Mouse (Mus musculus): ENCODE measurements around the gene Rapgef4. TPM values are rescaled to one million over a fixed set of nuclear protein-coding genes. Genes with fewer than 3 reads are reported as not detected.

Gene Rapgef4
- polyA plus RNA-seq, 1 experiment from 2014 or later, result 4.8 TPM

DNA sequence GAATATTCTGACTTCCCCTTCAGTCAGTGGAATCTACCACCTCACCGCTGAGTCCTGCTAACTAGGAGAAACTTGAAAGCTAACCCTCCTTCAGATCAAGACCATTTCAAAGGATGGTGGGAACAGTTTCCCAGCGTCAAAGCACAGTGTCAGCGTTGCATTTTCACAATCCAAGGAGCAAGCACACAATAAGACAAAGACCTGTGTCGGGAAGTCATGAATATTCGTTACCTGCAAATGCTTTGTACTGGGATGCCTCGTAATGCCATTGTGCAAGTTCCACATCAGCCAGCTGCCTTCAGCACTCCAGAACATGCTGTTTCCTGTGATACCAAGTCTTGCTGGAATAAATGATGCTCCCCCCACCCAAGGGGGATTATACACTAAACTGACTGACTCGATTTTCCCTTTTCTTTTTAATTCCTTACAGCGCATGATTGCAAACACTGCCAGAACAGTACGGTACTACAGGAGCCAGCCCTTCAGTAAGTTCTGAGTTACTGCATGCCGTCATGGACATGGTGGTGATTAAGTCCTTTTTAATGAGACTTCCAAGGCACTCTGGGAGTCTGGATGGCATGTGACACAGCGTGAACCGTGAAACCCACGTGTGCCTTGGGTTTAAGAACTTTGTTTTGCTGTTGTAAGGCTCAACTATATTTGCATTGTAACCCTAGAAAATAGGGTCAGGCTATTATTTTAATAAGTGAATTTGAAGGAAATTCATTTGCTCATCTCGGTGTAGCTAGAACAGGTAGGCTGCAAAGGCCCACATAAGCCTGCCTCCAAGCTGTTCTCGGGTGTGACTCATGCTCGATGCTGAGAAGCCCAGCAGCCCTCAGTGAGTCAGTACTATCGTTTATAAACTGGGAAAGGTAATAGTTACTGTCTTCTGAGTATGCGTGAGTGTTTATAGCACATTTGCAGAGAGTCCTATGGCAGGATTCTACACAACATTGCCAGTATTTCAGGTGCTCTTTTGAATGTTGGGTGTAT lies 271.8 kb downstream of the Rapgef4 start:
- H3K4me2 ChIP-seq (replicated peaks), result no peak overlapping the region
- H3K4me3 ChIP-seq, result no peak overlapping the region
- 51% methylated on average over 18 of the region's 18 CpGs for WGBS
- 0 out of 2 replicates have a peak, but pooled peaks have one; percentile 16 for ATAC-seq (ENCODE audit: low FRiP score, low read depth)
- no peak overlapping the region for H3K9ac ChIP-seq (replicated peaks)
- peaks cover 35% of the 10 kb centered on the region for H3K4me1 ChIP-seq
- H3K27me3 ChIP-seq, result peaks cover 9% of the 10 kb centered on the region; the same call in 1 of the 2 replicates
- H3K27ac ChIP-seq (replicated peaks), result no peak overlapping the region
- H3K9me3 ChIP-seq, result no peaks in the 10 kb centered on the region
- H3K36me3 ChIP-seq, result no peaks in the 10 kb centered on the region

DNA sequence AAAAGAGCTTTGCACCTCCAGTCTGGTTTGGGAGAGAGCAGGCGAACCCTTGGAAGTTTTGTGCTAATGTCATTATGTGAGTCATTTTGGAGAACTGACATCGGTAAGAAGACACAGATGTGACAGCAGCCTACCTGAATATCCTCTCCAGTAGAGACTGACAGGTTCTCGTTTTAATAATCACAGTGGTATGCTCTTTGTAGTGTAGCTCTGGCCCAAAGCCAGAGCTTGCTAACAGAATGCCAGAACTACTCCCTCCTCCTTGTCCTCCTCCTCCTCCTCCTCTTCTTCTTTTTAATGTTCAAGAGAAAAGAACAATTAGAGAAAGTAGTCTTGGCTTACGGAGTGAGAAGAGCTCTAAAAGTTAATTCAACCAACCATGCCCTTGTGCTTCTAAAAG lies 272.8 kb downstream of the Rapgef4 start:
- Histone ChIP-seq H3K27ac (replicated peaks) (no peak overlapping the region), H3K4me3 (no peak overlapping the region), H3K9me3 (no peaks in the 10 kb centered on the region), H3K4me1 (peaks cover 35% of the 10 kb centered on the region), H3K27me3 (peaks cover 9% of the 10 kb centered on the region; the same call in 1 of the 2 replicates), H3K36me3 (no peaks in the 10 kb centered on the region), H3K4me2 (replicated peaks) (no peak overlapping the region), H3K9ac (replicated peaks) (no peak overlapping the region)
- ATAC-seq (ENCODE audit: low FRiP score, low read depth), result no peak
- WGBS, result 74% methylated on average over 4 of the region's 4 CpGs

DNA sequence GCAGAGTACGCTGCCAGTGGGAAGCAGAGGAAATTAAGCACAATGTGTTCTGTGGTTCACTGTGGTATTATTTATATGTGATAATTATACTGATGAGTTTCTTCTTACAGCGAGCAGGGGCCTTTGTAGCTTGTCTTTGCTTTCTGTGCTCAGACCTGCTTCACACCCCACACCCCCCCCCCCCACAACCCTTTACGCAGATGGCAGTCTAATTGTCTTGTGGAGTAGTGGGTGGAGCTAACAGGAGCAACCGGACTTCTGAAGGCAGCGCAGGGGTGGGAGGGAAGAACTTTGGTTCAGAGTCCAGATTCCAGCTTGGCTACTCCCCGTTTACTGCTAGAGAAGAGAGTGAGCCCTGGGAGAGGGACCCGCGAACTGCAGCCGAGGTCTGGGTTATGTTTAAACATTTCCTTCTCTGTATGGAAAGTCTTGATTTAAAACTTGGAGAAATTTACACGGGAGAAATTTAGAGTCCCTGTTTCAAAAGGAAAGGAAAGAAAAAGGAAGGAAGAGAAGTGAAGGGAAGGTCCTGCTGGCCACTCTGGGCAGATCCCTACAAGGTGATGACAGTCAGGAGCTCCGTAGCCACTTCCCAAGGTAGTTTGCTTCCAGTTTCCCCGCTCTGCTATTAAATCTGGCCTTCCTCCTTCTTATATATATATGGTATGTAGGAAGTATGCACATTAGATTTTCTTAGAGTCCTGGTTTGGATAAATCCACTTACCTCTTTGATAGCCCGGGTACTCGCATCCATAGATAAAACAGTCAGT lies 274.0 kb downstream of the Rapgef4 start:
- Histone ChIP-seq H3K4me1 (peaks cover 35% of the 10 kb centered on the region), H3K4me2 (replicated peaks) (peak overlapping the region; percentile 25; the same call in 1 of the 2 replicates), H3K36me3 (no peaks in the 10 kb centered on the region), H3K4me3 (no peak overlapping the region), H3K27ac (replicated peaks) (no peak overlapping the region), H3K9ac (replicated peaks) (no peak overlapping the region), H3K9me3 (no peaks in the 10 kb centered on the region), H3K27me3 (peaks cover 9% of the 10 kb centered on the region; the same call in 1 of the 2 replicates)
- peak; percentile 70; the same call in 1 of the 2 replicates for ATAC-seq (ENCODE audit: low FRiP score, low read depth)
- 38% methylated on average over 14 of the region's 14 CpGs for WGBS

DNA sequence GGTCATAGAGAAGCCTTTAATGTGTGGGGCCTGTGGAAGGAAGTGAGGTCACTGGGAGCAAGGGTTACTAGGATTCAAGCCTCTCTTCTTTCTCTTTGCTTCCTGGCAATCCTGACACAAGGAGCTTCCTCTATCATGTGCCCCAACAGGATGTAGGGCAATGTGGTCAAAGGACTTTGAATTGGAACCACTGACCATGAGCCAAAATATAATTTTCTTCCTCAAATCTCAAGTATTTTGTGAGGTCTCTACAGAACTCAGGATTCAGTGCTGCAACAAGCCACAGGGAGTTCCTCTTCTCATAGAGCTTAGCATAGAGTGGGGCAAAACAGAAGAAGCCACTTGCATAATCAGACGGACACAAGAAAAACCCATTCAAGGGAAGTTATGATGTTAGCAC lies 279.7 kb downstream of the Rapgef4 start:
- H3K36me3 ChIP-seq, result no peaks in the 10 kb centered on the region
- peaks cover 7% of the 10 kb centered on the region; the same call in 1 of the 2 replicates for H3K4me1 ChIP-seq
- no peak for ATAC-seq (ENCODE audit: low FRiP score, low read depth)
- H3K4me2 ChIP-seq (replicated peaks), result no peak overlapping the region
- H3K9ac ChIP-seq (replicated peaks), result no peak overlapping the region
- no peak overlapping the region for H3K4me3 ChIP-seq
- 89% methylated on average over 1 of the region's 1 CpGs for WGBS
- H3K27me3 ChIP-seq, result peaks cover 2% of the 10 kb centered on the region; the same call in 1 of the 2 replicates
- no peaks in the 10 kb centered on the region for H3K9me3 ChIP-seq
- no peak overlapping the region for H3K27ac ChIP-seq (replicated peaks)

DNA sequence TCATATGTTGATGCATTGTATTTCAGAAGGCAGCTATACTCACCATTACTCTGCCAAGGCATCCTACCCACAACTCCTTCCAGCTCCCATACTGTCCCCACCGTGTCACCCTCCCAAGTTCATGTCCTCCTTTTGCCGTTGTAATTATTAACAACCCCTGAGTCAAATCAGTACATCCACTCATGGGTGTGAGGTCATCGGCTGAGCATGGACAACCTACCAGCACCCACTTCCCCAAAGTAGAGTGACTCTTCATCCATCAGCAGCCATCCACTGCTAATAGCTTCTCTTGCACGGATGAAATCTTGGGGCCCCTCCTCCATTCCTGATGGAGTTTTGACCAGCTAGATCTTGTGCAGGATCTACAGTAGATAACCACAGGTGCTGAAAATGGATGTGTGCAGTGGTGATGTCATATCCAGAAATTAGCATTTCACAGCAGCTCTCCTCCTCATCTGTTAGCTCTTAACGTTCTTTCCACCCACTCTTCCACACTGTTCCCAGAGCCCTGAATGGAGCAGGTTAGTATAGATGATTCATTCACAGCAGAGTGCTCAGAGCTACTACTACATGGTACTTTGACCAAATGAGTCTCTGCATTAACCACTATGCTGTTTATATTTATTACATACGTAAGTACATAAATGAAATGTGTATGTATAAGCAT lies 281.9 kb downstream of the Rapgef4 start:
- Histone ChIP-seq H3K27me3 (no peaks in the 10 kb centered on the region), H3K36me3 (no peaks in the 10 kb centered on the region), H3K4me2 (replicated peaks) (no peak overlapping the region), H3K4me1 (no peaks in the 10 kb centered on the region), H3K9ac (replicated peaks) (no peak overlapping the region), H3K4me3 (no peak overlapping the region), H3K27ac (replicated peaks) (no peak overlapping the region), H3K9me3 (no peaks in the 10 kb centered on the region)
- WGBS, result 91% methylated on average over 6 of the region's 6 CpGs
- no peak for ATAC-seq (ENCODE audit: low FRiP score, low read depth)

DNA sequence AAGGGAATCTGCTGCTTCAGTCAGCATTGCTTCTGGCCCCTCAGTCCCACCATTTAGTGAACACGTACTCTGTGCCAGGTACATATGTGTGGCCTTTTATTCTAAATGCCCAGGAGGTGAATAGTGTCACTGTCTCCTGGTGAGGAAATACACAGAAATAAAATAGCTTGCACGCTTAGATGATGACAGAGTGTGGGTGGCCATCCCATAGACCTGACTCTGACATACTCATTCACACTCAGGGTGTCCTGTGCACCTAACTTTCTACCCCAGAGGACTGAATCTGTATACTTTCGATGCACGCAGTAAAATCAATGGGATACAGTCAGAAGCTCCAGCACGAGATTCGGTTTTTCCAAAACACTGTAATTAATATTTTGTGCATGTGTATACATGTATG lies 286.4 kb downstream of the Rapgef4 start:
- 90% methylated on average over 6 of the region's 6 CpGs for WGBS
- no peaks in the 10 kb centered on the region for H3K4me1 ChIP-seq
- H3K36me3 ChIP-seq, result no peaks in the 10 kb centered on the region
- H3K27me3 ChIP-seq, result no peaks in the 10 kb centered on the region
- no peak overlapping the region for H3K4me3 ChIP-seq
- no peak overlapping the region for H3K9ac ChIP-seq (replicated peaks)
- H3K4me2 ChIP-seq (replicated peaks), result no peak overlapping the region
- no peak overlapping the region for H3K27ac ChIP-seq (replicated peaks)
- H3K9me3 ChIP-seq, result no peaks in the 10 kb centered on the region
- ATAC-seq (ENCODE audit: low FRiP score, low read depth), result no peak

DNA sequence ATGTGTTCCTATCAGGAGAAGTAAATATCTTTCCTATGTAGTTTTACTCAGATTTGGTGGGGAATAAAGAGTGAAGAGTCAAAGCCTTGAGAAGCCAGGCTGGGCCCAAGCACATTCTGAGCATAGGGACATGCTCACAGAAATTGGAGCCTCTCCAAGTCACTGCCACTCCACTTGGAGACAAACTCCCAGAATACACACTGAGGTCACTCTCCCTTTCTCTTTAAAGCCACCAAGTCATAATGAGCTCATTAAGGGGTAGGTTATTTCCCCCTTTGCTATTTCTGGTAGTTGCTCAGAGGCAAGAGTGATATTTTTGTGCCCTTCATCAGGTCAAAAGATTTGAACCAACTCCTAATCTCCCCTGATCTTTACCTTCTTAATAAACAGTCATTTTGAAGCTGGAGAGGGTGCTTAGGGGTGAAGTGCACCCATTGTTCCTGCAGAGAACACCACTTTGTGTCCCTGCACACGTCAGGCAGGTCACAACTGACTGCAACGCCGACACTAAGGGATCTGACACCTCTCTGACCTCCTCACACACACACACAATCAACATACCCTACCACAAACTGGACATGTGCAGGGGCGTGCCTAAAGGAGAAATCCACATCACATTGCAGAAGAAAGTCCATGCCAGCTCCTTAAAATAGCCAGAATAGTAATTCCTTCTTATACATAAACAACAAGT lies 288.8 kb downstream of the Rapgef4 start:
- Histone ChIP-seq H3K4me3 (no peak overlapping the region), H3K4me1 (no peaks in the 10 kb centered on the region), H3K36me3 (no peaks in the 10 kb centered on the region), H3K27me3 (no peaks in the 10 kb centered on the region), H3K9ac (replicated peaks) (no peak overlapping the region), H3K27ac (replicated peaks) (no peak overlapping the region), H3K9me3 (no peaks in the 10 kb centered on the region), H3K4me2 (replicated peaks) (no peak overlapping the region)
- no peak for ATAC-seq (ENCODE audit: low FRiP score, low read depth)
- 71% methylated on average over 4 of the region's 4 CpGs for WGBS

DNA sequence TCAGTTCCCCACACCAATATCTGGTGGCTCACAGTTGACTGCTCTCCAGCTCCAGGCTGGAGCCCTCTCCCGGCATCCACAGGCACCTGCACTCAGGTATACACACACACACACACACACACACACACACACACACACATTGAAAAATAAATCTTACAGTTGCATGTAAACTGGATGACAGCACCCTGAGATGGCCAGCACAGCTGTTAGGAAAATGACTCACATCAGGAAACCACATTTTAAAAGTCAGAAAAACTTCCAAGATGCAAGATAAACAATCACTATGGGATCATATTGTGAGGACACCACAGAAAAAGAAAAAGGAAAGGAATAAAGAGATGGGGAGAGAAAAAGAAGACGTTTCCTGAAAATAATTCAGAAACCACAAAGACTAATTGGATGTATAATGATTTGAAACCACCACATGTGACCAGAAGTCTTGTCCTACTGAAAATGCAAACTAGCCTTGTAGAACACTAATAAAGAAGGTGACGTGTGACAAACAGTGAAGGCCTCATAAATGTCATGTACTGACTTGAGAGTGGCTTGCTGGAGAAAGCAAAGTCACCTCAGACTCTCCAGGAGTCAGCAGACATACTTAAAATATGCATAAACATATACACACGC lies 297.3 kb downstream of the Rapgef4 start:
- H3K36me3 ChIP-seq, result no peaks in the 10 kb centered on the region
- H3K4me1 ChIP-seq, result no peaks in the 10 kb centered on the region
- H3K9ac ChIP-seq (replicated peaks), result no peak overlapping the region
- H3K9me3 ChIP-seq, result no peaks in the 10 kb centered on the region
- no peak overlapping the region for H3K27ac ChIP-seq (replicated peaks)
- H3K4me2 ChIP-seq (replicated peaks), result no peak overlapping the region
- no peak for ATAC-seq (ENCODE audit: low FRiP score, low read depth)
- H3K27me3 ChIP-seq, result no peaks in the 10 kb centered on the region; the same call in 1 of the 2 replicates
- 77% methylated on average over 4 of the region's 4 CpGs for WGBS
- no peak overlapping the region for H3K4me3 ChIP-seq

DNA sequence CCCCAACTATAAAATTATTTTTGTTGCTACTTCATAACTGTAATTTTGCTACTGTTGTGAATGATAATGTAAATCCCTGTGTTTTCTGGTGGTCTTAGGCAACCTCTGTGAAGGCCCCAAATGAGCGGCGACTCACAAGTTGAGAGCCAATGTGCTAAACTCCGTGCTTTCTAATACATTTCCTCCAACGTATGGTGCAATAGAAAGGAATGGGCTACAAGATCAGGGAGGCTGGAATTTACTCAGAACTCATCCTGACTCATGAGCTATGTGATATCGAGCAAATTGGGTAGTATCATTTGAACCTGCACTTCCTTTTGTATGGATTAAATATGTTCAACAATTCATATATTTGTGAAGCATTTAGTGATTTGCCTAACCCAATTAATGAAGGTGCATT lies 299.5 kb downstream of the Rapgef4 start:
- Histone ChIP-seq H3K36me3 (no peaks in the 10 kb centered on the region), H3K27me3 (peaks cover 12% of the 10 kb centered on the region; the same call in 1 of the 2 replicates), H3K27ac (replicated peaks) (no peak overlapping the region), H3K9me3 (no peaks in the 10 kb centered on the region), H3K4me1 (no peaks in the 10 kb centered on the region), H3K4me3 (no peak overlapping the region), H3K9ac (replicated peaks) (no peak overlapping the region), H3K4me2 (replicated peaks) (no peak overlapping the region)
- no peak for ATAC-seq (ENCODE audit: low FRiP score, low read depth)
- WGBS, result 90% methylated on average over 5 of the region's 5 CpGs

DNA sequence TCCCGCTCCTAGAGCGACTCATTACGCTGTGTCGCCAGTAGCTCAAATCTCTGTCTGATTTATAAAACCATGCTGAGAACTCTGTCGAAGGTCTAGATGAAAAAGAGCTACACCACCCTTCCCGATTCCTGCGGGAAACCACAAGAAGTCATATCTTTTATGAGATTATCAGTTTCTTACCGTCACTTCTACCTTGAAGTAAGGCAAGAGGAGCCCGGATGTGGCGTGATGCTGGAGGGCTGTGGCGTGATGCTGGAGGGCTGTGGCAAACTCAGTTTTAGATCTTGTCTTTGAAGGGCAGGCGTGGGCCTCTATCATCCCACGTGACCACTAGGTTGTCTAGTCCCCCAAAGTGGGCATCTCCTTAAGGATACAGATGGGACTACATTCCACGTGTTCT lies 300.9 kb downstream of the Rapgef4 start:
- Histone ChIP-seq H3K36me3 (no peaks in the 10 kb centered on the region), H3K9ac (replicated peaks) (no peak overlapping the region), H3K4me2 (replicated peaks) (no peak overlapping the region), H3K4me3 (no peak overlapping the region), H3K9me3 (no peaks in the 10 kb centered on the region), H3K4me1 (0 out of 2 replicates have a peak, but pooled peaks cover 2% of the 10 kb centered on the region), H3K27me3 (peaks cover 12% of the 10 kb centered on the region; the same call in 1 of the 2 replicates), H3K27ac (replicated peaks) (no peak overlapping the region)
- 92% methylated on average over 14 of the region's 14 CpGs for WGBS
- no peak for ATAC-seq (ENCODE audit: low FRiP score, low read depth)

DNA sequence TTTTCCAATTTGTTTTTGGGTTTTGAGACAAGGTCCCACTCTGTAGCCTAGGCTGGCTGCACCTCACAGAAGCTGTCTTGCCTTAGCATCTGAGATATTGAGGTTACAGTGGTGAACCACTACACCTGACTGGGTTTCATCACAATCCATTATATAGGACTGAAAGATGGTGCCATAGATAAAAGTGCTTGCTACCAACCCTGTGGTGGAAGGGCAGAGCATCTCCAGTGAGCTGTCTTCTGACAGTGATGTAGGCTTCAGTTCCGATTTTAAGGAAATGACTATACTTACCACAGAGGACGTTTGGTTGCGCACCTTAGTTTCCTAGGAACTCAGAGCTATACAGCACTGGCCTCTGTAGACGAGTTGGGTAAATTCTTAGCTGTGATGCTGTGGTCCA lies 301.7 kb downstream of the Rapgef4 start:
- Histone ChIP-seq H3K4me3 (no peak overlapping the region), H3K27ac (replicated peaks) (no peak overlapping the region), H3K36me3 (no peaks in the 10 kb centered on the region), H3K9ac (replicated peaks) (no peak overlapping the region), H3K9me3 (no peaks in the 10 kb centered on the region), H3K27me3 (peaks cover 19% of the 10 kb centered on the region; the same call in 1 of the 2 replicates), H3K4me1 (0 out of 2 replicates have a peak, but pooled peaks cover 5% of the 10 kb centered on the region), H3K4me2 (replicated peaks) (no peak overlapping the region)
- ATAC-seq (ENCODE audit: low FRiP score, low read depth), result no peak
- WGBS, result 87% methylated on average over 4 of the region's 4 CpGs

All from midbrain, embryonic 12.5 days (tissue).